Mouse (Mus musculus): Measurements from ENCODE around the gene Rnaseh2a.
A peak's percentile ranks its signal among the peaks of the same experiment; 100 is the strongest.

Gene Rnaseh2a

DNA sequence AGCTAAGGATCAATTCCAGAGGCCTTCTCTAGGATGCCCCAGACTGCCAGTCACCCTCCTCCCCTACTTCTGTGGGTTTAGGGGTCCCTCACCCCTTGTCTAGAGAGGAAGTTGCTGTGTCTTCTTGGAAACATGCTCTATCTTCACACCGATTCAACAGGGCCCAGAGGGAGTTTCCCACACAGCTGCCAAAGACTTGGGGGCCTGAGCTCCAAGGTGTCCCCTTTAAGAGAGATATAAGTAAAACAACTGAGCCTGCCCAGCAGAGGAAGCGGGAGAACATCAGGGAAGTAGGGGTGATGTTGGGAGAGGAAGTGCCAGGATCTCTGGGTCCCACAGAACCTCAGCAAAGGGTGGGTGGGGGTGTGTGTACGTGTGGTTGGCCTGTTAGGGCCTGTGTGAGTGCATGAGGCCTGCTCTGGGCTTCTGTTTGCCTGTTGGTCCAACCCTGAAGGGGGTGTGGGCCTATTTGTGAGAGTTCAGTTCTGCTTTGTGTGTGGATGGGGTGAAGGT lies 13.0 kb upstream of the Rnaseh2a start:
- DNase-seq, result no peak

GRCm38 (mm10) chr8:84981644-84982498 lies 12.3 kb upstream of the Rnaseh2a start:
- peak; percentile 67 for DNase-seq

DNA sequence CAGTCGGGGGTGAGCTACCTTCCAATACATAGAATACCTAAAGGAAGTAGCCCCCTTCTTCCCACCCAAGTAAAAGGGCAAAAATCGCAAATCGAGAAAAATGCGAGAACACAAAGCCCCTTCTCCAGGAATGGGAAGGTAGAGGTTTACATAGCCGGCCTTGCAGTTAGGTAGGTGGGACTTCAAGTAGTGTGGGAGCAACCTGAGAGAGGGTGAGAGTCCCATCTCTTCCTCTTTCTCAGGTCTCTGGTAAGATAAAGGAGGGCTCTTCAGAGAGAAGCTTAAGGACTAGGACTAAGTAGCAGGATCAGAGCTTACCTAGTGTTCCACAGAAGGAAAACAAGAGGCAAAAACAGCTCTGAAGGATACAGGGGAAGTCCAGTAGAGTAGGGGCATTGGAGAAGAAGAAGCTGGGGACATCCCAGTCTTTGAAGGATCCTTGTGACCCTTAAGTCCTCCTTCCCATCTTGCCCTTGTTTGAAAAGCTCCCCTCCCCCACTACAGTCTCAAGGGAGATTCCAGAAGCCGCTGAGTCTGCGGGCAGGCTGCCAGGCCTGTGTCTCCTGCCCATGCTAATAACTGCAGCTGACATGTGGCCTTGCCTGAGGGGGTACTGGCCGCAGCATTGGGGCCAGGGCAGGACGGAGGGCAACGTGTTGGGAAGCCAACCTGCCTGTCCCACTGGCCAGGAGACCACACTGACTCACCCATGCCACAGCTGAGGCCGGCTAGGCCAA lies 11.2 kb upstream of the Rnaseh2a start:
- DNase-seq, result peak; percentile 96

- peak; percentile 96 for DNase-seq
These were observed 10.2 kb upstream of the Rnaseh2a start for GRCm38 (mm10) chr8:84979599-84980421.

GRCm38 (mm10) chr8:84978248-84978940 lies 8.8 kb upstream of the Rnaseh2a start, which contains the start of gene Junb:
Gene Junb, minus strand, starts transcription at chr8:84978718.
- peak; percentile 97 for DNase-seq

DNA sequence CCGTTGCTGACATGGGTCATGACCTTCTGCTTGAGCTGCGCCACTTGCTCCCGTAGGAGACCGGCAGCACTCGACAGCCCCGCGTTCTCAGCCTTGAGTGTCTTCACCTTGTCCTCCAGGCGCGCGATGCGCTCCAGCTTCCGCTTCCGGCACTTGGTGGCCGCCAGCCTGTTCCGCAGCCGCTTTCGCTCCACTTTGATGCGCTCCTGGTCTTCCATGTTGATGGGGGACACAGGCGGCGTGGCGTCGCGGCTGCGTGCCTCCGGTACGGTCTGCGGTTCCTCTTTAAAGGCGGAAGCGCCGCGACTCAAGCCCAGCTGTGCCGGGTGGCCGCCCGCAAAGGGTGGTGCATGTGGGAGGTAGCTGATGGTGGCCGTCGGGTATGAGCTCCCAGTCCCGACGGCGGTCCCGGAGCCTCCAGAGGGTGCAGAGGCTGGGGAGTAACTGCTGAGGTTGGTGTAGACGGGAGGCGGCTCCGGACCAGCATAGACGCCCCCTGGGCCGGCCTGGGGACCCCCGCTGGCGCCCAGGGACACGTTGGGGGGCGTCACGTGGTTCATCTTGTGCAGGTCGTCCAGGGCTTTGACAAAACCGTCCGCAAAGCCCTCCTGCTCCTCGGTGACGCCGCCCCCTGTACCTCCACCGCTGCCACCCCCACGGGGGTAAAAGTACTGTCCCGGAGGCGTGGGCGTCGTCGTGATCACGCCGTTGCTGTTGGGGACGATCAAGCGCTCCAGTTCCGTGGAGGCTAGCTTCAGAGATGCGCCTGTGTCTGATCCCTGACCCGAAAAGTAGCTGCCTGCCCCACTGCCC lies 8.1 kb upstream of the Rnaseh2a start:
- DNase-seq, result peak; percentile 74

GRCm38 (mm10) chr8:84976763-84977434 lies 7.3 kb upstream of the Rnaseh2a start:
- no peak for DNase-seq

- DNase-seq, result peak; percentile 98
These were observed 6.6 kb upstream of the Rnaseh2a start for GRCm38 (mm10) chr8:84976031-84976762.

GRCm38 (mm10) chr8:84975434-84975833 lies 5.9 kb upstream of the Rnaseh2a start:
- peak; percentile 76 for DNase-seq

- no peak for DNase-seq
These were observed 5.1 kb upstream of the Rnaseh2a start for GRCm38 (mm10) chr8:84974543-84975142.

DNA sequence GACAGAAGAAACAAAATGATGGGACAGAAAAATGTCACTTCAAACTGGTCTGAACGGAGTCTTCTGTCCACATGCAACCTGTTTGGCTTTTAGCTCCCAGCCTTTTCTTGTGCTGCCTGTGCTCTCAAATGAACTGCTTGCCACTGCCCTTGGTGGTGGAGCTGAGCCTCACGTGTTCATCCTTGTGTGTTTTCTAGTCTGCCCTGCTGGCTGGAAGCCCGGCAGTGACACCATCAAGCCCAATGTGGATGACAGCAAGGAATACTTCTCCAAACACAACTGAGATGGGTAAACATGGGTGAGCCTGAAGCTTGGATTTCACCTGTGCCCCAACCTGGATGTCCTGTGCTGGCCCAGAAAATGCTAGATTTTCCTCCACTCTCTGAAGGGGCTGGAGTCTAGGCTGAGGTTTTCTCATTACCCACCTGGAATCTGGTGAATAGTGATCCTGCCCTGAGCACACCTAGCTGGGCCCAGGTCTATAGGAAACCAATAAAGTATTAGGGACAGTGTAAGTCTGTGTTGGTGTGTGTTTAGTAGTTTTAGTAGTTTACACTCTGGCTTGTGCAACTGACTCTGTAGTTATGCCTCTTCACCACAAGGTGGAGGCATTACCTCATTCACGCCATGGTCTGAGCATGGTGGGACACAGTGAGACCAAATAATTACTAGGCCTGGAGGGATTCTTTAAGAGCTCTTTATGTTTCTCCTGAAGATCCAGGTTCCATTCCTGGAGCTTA lies 4.4 kb upstream of the Rnaseh2a start:
- DNase-seq, result peak; percentile 73

GRCm38 (mm10) chr8:84973079-84973478 lies 3.5 kb upstream of the Rnaseh2a start:
- no peak for DNase-seq

DNA sequence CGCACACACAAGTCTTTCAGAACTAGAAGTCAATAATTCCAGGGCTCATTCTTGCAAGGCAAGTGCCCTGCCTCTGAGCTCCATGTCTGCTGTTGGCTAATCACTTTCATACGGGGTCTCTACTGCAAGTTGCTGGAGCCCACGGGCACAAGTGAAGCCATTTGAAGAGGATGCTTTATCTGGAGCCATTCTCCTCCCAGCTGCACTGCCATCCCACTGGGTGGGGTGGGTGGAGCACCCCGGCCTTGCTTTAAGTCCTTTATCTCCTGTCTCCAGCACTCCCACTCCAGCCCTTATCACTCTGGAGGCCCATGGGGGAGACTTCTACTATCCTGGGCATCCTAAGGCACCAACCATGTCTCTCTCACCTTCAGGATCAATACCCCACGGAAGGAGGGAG lies 1.3 kb upstream of the Rnaseh2a start:
- DNase-seq, result no peak

- DNase-seq, result no peak
These were observed 696 bp upstream of the Rnaseh2a start for GRCm38 (mm10) chr8:84970135-84970790.

DNA sequence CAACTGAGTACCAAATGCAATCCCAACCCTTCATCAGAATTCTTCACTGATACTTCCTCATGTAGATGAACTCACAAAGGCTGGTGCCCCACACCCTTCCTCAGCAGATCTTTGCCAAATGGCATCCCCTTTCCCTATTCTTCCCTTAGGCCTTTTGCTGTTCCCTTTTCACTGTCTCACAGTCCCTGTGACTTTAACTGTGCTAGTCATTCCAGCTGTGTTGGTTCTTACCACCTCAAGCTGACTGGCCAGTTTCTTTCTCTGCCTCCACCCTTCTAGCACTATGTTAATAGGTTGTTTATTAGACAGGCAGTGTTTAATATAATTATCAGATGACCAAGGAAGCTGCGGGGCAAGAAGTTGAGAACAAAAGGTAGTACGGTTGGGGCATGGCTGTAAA lies 917 bp downstream of the Rnaseh2a start:
- no peak for DNase-seq

GRCm38 (mm10) chr8:84967532-84968304 lies 1.8 kb downstream of the Rnaseh2a start:
- DNase-seq, result no peak

DNA sequence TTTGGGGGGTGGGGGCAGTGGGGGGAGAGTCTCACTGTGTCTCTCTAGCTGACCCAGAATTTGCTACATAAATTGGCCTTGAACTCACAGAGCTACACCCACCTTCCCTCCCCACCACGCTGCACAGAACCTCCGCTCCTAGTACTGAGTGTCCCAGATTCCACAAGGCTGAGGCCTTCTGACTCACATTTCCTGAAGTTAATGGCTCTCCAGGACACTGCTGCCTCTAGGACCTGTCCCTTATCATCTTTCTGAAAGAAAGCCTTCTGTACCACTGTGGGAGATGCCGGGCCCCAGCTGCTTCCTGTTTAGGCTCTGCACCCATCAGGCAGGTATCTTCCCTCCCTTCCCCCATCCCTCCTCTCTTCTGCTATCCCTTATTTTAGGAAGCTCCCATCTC lies 3.0 kb downstream of the Rnaseh2a start:
- DNase-seq, result no peak

Data from kidney, postnatal 14 days (tissue).